Mouse (Mus musculus) thymus, adult 2 months (tissue): Measurements from ENCODE around the gene Lrig2. TPM values are rescaled to one million over a fixed set of nuclear protein-coding genes. Genes with fewer than 3 reads are reported as not detected.

ENCODE experiments used
- DNase-seq: peaks from one replicate; pipeline ENCODE4 v3.0.0; 2021
- H3K27ac ChIP-seq: fragments of 200-500 bp; 2 replicates; pipeline ENCODE4 v1.5.1; 2012; ENCODE audit warnings: low read length, control low read depth; ENCODE audit not compliant: control insufficient read depth, insufficient read depth
- H3K27me3 ChIP-seq: fragments of 200-500 bp; 2 replicates; pipeline ENCODE4 v1.6.1; 2012; ENCODE audit warnings: mild to moderate bottlenecking, low read length, moderate library complexity, mixed read lengths; ENCODE audit not compliant: control insufficient read depth, insufficient read depth
- H3K36me3 ChIP-seq: fragments of 200-500 bp; 2 replicates; pipeline ENCODE4 v1.6.1; 2012; ENCODE audit warnings: mild to moderate bottlenecking, low read length, moderate library complexity; ENCODE audit not compliant: control insufficient read depth, insufficient read depth
- H3K4me1 ChIP-seq: fragments of 200-500 bp; replicated peaks from 2 replicates; pipeline ENCODE4 v1.6.1; 2012; ENCODE audit warnings: low read length; ENCODE audit not compliant: control insufficient read depth, insufficient read depth
- H3K4me3 ChIP-seq: fragments of 200-500 bp; 2 replicates; pipeline ENCODE4 v1.5.1; 2012; ENCODE audit warnings: mild to moderate bottlenecking, low read length, control low read depth, moderate library complexity; ENCODE audit not compliant: control insufficient read depth, insufficient read depth
- CTCF ChIP-seq: fragments of 200-500 bp; IDR thresholded peaks from 2 replicates; pipeline ENCODE4 v1.5.1; 2012; ENCODE audit warnings: mild to moderate bottlenecking, control low read depth, low read length, moderate library complexity, borderline replicate concordance; ENCODE audit not compliant: control insufficient read depth, poor library complexity, insufficient read depth; ENCODE audit errors: extremely low read depth
- POLR2A ChIP-seq: fragments of 200-500 bp; IDR thresholded peaks from 2 replicates; pipeline ENCODE4 v1.6.1; 2012; ENCODE audit warnings: mild to moderate bottlenecking, low read length, control low read depth, moderate library complexity; ENCODE audit not compliant: control insufficient read depth, poor library complexity, insufficient read depth; ENCODE audit errors: extremely low read depth
- WGBS: fragments of 180-500 bp; shearing (Covaris S2); methylation state at CpG from one replicate; pipeline ENCODE4 v1.1.7; 2018; 5-methylcytosine and 5-hydroxymethylcytosine counted together
- polyA plus RNA-seq: library from polyadenylated mRNA; depleted of rRNA; stranded (reverse); fragments of >200 nt; gene quantifications from 2 replicates; pipeline ENCODE4 v1.2.3, GENCODE M21; 2012

Lrig2 gene
- polyA plus RNA-seq, 1 experiment: 10.7 TPM

GRCm38 (mm10) chr3:104478056-104478455 is 33.7 kb downstream of the Lrig2 start:
- Histone ChIP-seq H3K36me3 (peaks cover 32% of the 10 kb centered on the region), H3K4me3 (no peak overlapping the region)
- DNase-seq: no peak

GRCm38 (mm10) chr3:104469421-104469820 is 42.3 kb downstream of the Lrig2 start:
- Histone ChIP-seq H3K4me1 (peaks cover 7% of the 10 kb centered on the region), H3K4me3 (no peak overlapping the region), H3K27ac (no peak overlapping the region), H3K36me3 (peaks cover 18% of the 10 kb centered on the region), H3K27me3 (no peaks in the 10 kb centered on the region)
- DNase-seq: no peak
- WGBS: 62% methylated on average over 3 of the region's 3 CpGs
- TF ChIP-seq CTCF (no peak), POLR2A (no peak)

More at GRCm38 (mm10) chr3:104478056-104478455, 33.7 kb downstream of the Lrig2 start:
- Histone ChIP-seq H3K27ac (no peak overlapping the region), H3K4me1 (no peaks in the 10 kb centered on the region), H3K27me3 (no peaks in the 10 kb centered on the region)
- 100% methylated on average over 1 of the region's 1 CpGs for whole genome bisulfite sequencing
- TF ChIP-seq CTCF (no peak), POLR2A (no peak)

- no peak overlapping the region for H3K4me3 ChIP-seq
- no peak for DNase-seq
- 29% methylated on average over 2 of the region's 2 CpGs for WGBS
- TF ChIP-seq CTCF (no peak), POLR2A (no peak)
- H3K4me1 ChIP-seq: peaks cover 3% of the 10 kb centered on the region
- H3K36me3 ChIP-seq: peaks cover 46% of the 10 kb centered on the region
- H3K27ac ChIP-seq: no peak overlapping the region
- H3K27me3 ChIP-seq: no peaks in the 10 kb centered on the region
Measured at GRCm38 (mm10) chr3:104461226-104461625, 50.5 kb downstream of the Lrig2 start.

GRCm38 (mm10) chr3:104458588-104458987 is 53.1 kb downstream of the Lrig2 start:
- 100% methylated on average over 1 of the region's 1 CpGs for WGBS
- H3K27me3 ChIP-seq: no peaks in the 10 kb centered on the region
- no peak for DNase-seq
- H3K36me3 ChIP-seq: peaks cover 30% of the 10 kb centered on the region
- no peak overlapping the region for H3K4me3 ChIP-seq
- TF ChIP-seq POLR2A: no peak
- TF ChIP-seq CTCF: no peak
- H3K4me1 ChIP-seq: no peaks in the 10 kb centered on the region
- H3K27ac ChIP-seq: no peak overlapping the region

GRCm38 (mm10) chr3:104455506-104456275 is 56.0 kb downstream of the Lrig2 start:
- Histone ChIP-seq H3K27me3 (no peaks in the 10 kb centered on the region), H3K4me1 (no peaks in the 10 kb centered on the region), H3K27ac (no peak overlapping the region), H3K4me3 (no peak overlapping the region), H3K36me3 (peaks cover 6% of the 10 kb centered on the region)
- WGBS: 95% methylated on average over 10 of the region's 10 CpGs
- TF ChIP-seq POLR2A: no peak
- TF ChIP-seq CTCF: no peak
- DNase-seq: no peak

GRCm38 (mm10) chr3:104447240-104447639 is 64.5 kb downstream of the Lrig2 start:
- Histone ChIP-seq H3K27me3 (no peaks in the 10 kb centered on the region), H3K36me3 (no peaks in the 10 kb centered on the region), H3K4me3 (no peak overlapping the region), H3K4me1 (no peaks in the 10 kb centered on the region), H3K27ac (no peak overlapping the region)
- WGBS: 24% methylated on average over 2 of the region's 2 CpGs
- TF ChIP-seq POLR2A: no peak
- TF ChIP-seq CTCF: no peak
- DNase-seq: no peak

- WGBS: 94% methylated on average over 6 of the region's 6 CpGs
- no peaks in the 10 kb centered on the region for H3K27me3 ChIP-seq
- TF ChIP-seq POLR2A (no peak), CTCF (no peak)
- no peak for DNase-seq
- H3K4me1 ChIP-seq: peaks cover 2% of the 10 kb centered on the region
- H3K27ac ChIP-seq: no peak overlapping the region
- no peaks in the 10 kb centered on the region for H3K36me3 ChIP-seq
- no peak overlapping the region for H3K4me3 ChIP-seq
Measured at GRCm38 (mm10) chr3:104446689-104447088, 65.0 kb downstream of the Lrig2 start.
